Mouse (Mus musculus) spleen, adult 2 months (tissue): ENCODE data around the gene Cebpzos. TPM values are rescaled to one million over a fixed set of nuclear protein-coding genes. Genes with fewer than 3 reads are reported as not detected.
A peak's percentile ranks its signal among the peaks of the same experiment; 100 is the strongest.

Experiments used
- DNase-seq, 2 experiments: peaks; one replicate each; pipeline versions ENCODE4 v3.0.0 to v3.0.0-alpha.2; 2012 to 2021; ENCODE audit warnings: low spot score in 2 of 2, low read depth in 1 of 2
- H3K27ac ChIP-seq: fragments of 200-500 bp; 2 replicates; pipeline ENCODE4 v1.5.1; 2012; ENCODE audit warnings: low read length, inconsistent platforms; ENCODE audit not compliant: insufficient read depth
- H3K27me3 ChIP-seq: fragments of 200-500 bp; 2 replicates; pipeline ENCODE4 v1.6.1; 2012; ENCODE audit warnings: mild to moderate bottlenecking, moderate library complexity, low read length, inconsistent platforms; ENCODE audit not compliant: control insufficient read depth, insufficient read depth
- H3K36me3 ChIP-seq: fragments of 200-500 bp; 2 replicates; pipeline ENCODE4 v1.6.1; 2012; ENCODE audit warnings: mild to moderate bottlenecking, low read length, inconsistent platforms; ENCODE audit not compliant: control insufficient read depth, insufficient read depth
- H3K4me1 ChIP-seq: fragments of 200-500 bp; 2 replicates; pipeline ENCODE4 v1.6.1; 2011; ENCODE audit warnings: inconsistent platforms; ENCODE audit not compliant: control insufficient read depth, insufficient read depth, insufficient read length
- H3K4me3 ChIP-seq: fragments of 200-500 bp; 2 replicates; pipeline ENCODE4 v1.5.1; 2011; ENCODE audit warnings: mild to moderate bottlenecking, inconsistent platforms; ENCODE audit not compliant: insufficient read depth, insufficient read length; ENCODE audit errors: extremely low read depth
- CTCF ChIP-seq: fragments of 200-500 bp; IDR thresholded peaks from 2 replicates; pipeline ENCODE4 v1.5.1; 2011; ENCODE audit warnings: mild to moderate bottlenecking, inconsistent platforms; ENCODE audit not compliant: insufficient read depth, insufficient read length, insufficient replicate concordance; ENCODE audit errors: extremely low read depth
- POLR2A ChIP-seq: fragments of 200-500 bp; IDR thresholded peaks from 2 replicates; pipeline ENCODE4 v1.6.1; 2011; ENCODE audit warnings: low read depth, low read length, inconsistent platforms
- WGBS: fragments of 180-500 bp; shearing (Covaris S2); methylation state at CpG from one replicate; pipeline ENCODE4 v1.1.7; 2018; 5-methylcytosine and 5-hydroxymethylcytosine counted together
- polyA plus RNA-seq: library from polyadenylated mRNA; depleted of rRNA; stranded (reverse); fragments of >200 nt; gene quantifications from 2 replicates; pipeline ENCODE4 v1.2.3, GENCODE M21; 2012

The Cebpzos gene
- polyA plus RNA-seq, 1 experiment: 2.4 TPM

DNA sequence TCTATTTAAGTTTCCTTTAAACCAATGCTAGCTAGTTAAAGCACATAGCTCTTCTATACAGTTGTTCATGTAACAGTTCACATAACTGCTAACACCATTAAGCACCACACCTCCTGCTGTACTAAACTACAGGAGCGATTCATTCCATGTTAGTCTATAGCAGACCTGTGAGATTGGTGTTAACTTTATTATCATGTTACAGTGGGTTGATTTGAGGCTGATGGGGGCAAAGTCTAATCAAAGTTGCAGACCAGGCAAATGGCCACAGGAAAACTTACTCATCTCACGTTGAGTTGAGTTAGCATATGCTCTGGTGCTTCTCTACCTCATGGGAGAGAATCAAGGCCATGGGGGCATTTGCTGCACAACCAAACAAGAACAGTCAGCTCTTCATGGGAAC lies 6.9 kb upstream of the Cebpzos start:
- H3K36me3 ChIP-seq: no peaks in the 10 kb centered on the region
- WGBS: 77% methylated on average over 2 of the region's 2 CpGs
- no peak overlapping the region for H3K4me3 ChIP-seq
- H3K27ac ChIP-seq: no peak overlapping the region
- no peaks in the 10 kb centered on the region for H3K27me3 ChIP-seq
- no peak for DNase-seq
- TF ChIP-seq CTCF (no peak), POLR2A (no peak)
- no peaks in the 10 kb centered on the region for H3K4me1 ChIP-seq

DNA sequence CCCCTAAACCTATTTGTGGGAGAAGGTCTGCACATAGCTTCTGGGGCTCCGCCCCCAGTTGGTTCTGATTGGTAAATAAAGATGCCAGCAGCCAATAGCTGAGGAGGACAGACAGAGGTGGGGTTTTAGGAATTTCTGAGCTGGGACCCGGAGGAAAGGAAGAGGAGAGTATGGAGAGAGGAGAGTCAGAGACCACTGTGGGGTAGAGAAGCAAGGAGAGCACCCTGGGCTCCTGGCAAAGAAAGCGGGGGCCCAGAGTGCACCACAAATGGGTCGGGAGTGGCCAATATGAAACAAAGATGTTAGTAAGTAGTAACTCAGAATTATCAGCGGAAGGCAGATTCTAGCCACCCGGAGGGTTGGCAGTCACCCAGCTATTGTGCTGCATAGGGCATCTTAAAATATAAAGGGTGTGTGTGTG lies 3.4 kb upstream of the Cebpzos start:
- Histone ChIP-seq H3K27me3 (no peaks in the 10 kb centered on the region), H3K4me3 (peak overlapping the region; percentile 30; the same call in 1 of the 2 replicates), H3K4me1 (no peaks in the 10 kb centered on the region; the same call in 1 of the 2 replicates), H3K27ac (no peak overlapping the region), H3K36me3 (no peaks in the 10 kb centered on the region)
- TF ChIP-seq CTCF (no peak), POLR2A (no peak)
- 31% methylated on average over 6 of the region's 6 CpGs for WGBS
- DNase-seq: no peak

DNA sequence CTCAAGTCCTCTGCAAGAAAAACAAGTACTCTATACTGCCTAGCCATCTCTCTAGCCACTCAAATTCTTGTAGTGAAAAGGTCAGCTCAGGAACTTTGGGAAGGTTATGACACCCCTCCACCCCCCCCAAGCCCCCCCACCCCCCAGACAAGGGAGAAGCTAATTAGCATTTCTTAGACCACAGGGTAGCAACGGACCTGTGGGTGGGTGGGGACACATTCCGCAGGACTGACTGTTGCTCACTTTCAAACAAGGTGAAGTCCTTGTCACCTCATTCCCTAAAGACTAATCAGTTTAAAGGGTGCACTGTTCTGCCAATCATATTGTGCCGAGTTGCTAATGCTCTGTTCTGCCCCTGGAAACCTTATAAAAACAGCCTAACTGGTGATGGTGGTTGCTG lies 2.4 kb upstream of the Cebpzos start:
- WGBS: 77% methylated on average over 3 of the region's 3 CpGs
- no peaks in the 10 kb centered on the region for H3K36me3 ChIP-seq
- no peaks in the 10 kb centered on the region; the same call in 1 of the 2 replicates for H3K4me1 ChIP-seq
- TF ChIP-seq POLR2A: no peak
- no peak for TF ChIP-seq CTCF
- no peak for DNase-seq
- no peak overlapping the region for H3K27ac ChIP-seq
- no peaks in the 10 kb centered on the region for H3K27me3 ChIP-seq
- H3K4me3 ChIP-seq: no peak overlapping the region

DNA sequence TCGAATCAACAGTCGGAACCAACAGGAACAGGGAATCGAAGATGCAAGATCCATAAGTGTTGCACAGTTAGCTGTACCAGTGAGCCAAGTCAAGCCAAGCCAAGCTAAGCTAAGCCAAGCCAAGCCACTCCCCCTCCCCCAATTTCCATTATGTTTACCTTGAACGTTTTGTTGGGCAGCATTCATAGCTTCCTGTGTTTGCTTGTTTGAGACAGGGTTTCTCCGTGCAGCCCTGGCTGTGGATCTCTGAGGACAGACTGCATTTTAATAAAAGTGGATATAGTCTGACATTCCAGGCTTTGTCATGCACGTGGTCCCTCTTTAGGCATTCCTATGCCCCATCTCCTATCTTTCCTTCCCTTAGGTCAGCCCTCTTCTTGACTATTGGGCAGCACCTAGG lies 528 bp upstream of the Cebpzos start:
- DNase-seq: no peak
- no peak overlapping the region for H3K27ac ChIP-seq

DNA sequence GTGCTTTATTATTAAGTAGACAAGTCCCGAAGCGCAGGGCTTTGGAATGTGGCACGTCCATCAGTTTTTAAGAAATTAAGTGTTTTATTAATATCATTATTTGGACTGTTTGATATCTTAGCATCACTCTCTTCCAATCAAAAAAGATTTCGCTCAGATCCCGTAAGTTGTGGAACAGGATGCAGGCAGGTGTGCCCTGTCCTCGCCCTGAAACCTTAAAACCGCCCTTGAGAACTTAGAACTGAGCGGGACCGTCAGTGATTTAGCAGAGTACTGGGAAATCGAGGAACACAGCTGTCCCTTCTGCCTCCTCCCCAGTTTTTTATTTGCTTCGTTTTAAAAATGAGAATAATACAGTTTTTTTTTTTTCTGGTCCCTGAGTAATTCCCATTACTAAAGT lies 599 bp downstream of the Cebpzos start:
- Histone ChIP-seq H3K4me1 (no peaks in the 10 kb centered on the region; the same call in 1 of the 2 replicates), H3K27me3 (no peaks in the 10 kb centered on the region), H3K27ac (peak overlapping the region; percentile 71), H3K36me3 (peaks cover 16% of the 10 kb centered on the region), H3K4me3 (peak overlapping the region; percentile 76)
- DNase-seq: no peak
- WGBS: 2% methylated on average over 11 of the region's 11 CpGs
- TF ChIP-seq POLR2A (no peak), CTCF (no peak)

More for the DNA sequence above, 528 bp upstream of the Cebpzos start:
- TF ChIP-seq POLR2A (no peak), CTCF (no peak)
- Histone ChIP-seq H3K4me1 (no peaks in the 10 kb centered on the region; the same call in 1 of the 2 replicates), H3K4me3 (peak overlapping the region; percentile 76), H3K27me3 (no peaks in the 10 kb centered on the region), H3K36me3 (peaks cover 8% of the 10 kb centered on the region)
- 54% methylated on average over 6 of the region's 6 CpGs for WGBS

DNA sequence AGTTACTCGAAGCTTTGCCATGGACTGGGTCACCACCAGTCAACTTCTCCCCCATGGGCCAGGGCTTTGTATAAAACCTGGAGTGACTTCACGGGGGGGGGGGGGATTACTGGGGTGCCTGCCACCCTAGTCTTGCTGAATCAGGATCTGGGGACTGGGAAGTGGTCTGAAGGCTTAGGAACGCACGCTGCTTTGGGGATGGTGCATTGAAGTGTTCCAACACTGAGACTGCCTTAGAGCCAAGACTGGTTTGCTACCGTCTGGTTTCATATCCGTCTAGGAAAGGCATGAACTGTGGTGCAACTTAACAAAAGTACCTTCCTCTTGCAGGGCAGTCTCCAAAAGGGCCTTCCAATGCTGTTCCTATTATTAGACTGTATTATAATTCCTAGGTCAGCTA lies 1.4 kb downstream of the Cebpzos start:
- 69% methylated on average over 6 of the region's 6 CpGs for WGBS
- Histone ChIP-seq H3K27ac (no peak overlapping the region), H3K4me1 (no peaks in the 10 kb centered on the region; the same call in 1 of the 2 replicates), H3K36me3 (peaks cover 22% of the 10 kb centered on the region), H3K27me3 (no peaks in the 10 kb centered on the region), H3K4me3 (no peak overlapping the region)
- DNase-seq: no peak
- TF ChIP-seq CTCF: no peak
- TF ChIP-seq POLR2A: no peak

DNA sequence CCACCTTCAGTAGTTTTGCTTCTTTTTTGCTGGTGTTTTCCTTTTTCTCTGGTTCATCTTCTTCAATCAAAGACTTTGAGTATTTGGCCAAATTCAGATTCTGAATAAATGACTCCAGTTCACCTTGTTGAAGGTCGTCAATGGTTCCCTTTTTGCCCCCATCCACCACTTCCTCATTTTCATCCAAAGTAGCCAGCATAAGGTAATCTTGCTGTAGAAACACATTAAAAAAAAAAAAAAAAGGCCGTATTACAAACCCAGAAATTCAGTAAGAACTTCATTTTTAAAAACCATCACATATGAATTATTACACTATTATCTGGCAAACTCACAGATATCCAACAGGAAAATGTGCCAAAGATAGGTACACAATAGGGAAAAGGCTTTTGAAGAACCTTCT lies 19.6 kb downstream of the Cebpzos start:
- peaks cover 17% of the 10 kb centered on the region for H3K36me3 ChIP-seq
- 12% methylated on average over 2 of the region's 2 CpGs for WGBS
- no peak for DNase-seq
- H3K4me1 ChIP-seq: peaks cover 3% of the 10 kb centered on the region; the same call in 1 of the 2 replicates
- no peak overlapping the region for H3K4me3 ChIP-seq
- H3K27ac ChIP-seq: no peak overlapping the region
- TF ChIP-seq CTCF (no peak), POLR2A (no peak)
- no peaks in the 10 kb centered on the region for H3K27me3 ChIP-seq
